Mouse (Mus musculus) gastrocnemius, adult 2 months (tissue): ENCODE measurements around the gene Rtca. TPM values are rescaled to one million over a fixed set of nuclear protein-coding genes. Genes with fewer than 3 reads are reported as not detected.

ENCODE experiments used
- DNase-seq: peaks from one replicate; pipeline ENCODE4 v3.0.0; 2022
- H3K27ac ChIP-seq: fragments of 200-600 bp; 2 replicates; pipeline ENCODE4 v1.8.1; 2022; ENCODE audit warnings: mild to moderate bottlenecking
- H3K4me3 ChIP-seq: fragments of 200-600 bp; 2 replicates; pipeline ENCODE4 v1.8.1; 2022; ENCODE audit warnings: mild to moderate bottlenecking, moderate library complexity
- CTCF ChIP-seq: fragments of 200-600 bp; IDR thresholded peaks from 2 replicates; pipeline ENCODE4 v1.8.1; 2022; ENCODE audit warnings: antibody characterized with exemption, mild to moderate bottlenecking, moderate library complexity
- intact Hi-C: fragments of 180-260 bp; cut with DNase I; formaldehyde crosslinking; loops from one replicate; pipeline ENCODE4 v1.15.1; 2025
- long read RNA-seq, 2 experiments: library from polyadenylated mRNA; stranded (forward); transcript quantifications; one replicate each; pipeline ENCODE4 v2.0.0; 2021
- total RNA-seq, 2 experiments: library from RNA; stranded (reverse); gene quantifications; 2 replicates each; pipeline ENCODE4 v1.2.3; 2021

The Rtca gene
- total RNA-seq: 10 to 100 TPM; 21.0 to 21.6 TPM
- long read RNA-seq, experiment 1, transcript Rtca-201 (11 exons, 1,594 nt): major isoform, 22 of 24 reads
- long read RNA-seq, experiment 1, partial matches to known transcripts: 1 of 24 reads
- long read RNA-seq, experiment 1, other reads (novel, unspliced or antisense): 1 of 24 reads
- long read RNA-seq, experiment 2, transcript Rtca-201 (11 exons, 1,594 nt): major isoform, 21 of 23 reads
- long read RNA-seq, experiment 2, partial matches to known transcripts: 0 of 23 reads
- long read RNA-seq, experiment 2, other reads (novel, unspliced or antisense): 2 of 23 reads

DNA sequence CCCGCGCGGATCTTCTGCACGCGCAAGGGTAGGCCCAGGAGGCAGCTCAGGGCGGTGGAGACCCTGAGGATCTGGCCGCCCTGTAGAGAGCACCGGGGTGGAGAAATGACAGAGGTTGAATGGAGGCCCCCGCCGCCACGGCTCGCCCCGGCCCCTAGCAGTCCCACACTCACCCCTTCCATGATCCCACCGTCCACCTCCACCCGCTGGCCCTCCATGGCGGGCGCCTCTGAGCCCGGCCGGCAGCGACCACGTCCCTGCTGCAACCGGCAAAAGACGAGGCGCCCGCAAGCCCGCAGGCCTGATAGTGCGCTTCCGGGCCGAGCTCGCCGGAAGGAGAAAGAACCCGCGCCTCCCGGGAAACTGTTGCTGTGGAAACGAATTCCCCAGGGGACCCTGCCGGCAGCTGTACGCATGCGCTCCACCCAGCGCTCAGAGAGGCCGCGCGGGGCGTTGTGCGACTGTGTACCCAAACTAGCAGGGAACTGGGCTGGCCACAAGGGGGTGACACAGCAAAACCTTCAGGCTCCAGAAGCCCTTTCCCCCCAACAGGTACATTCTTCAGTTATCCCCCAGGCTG lies at the start of gene Rtca:
Gene Rtca, minus strand, starts transcription at position 437 of the 580 bp plus-strand sequence.
- intact Hi-C loops: loop anchor here (5.0 kb wide), 2 partner anchors 86 to 176 kb away; partner anchors contain the start of gene Cdc14a
- Histone ChIP-seq H3K4me3 (peak within 1 kb of the TSS; percentile 74), H3K27ac (peak within 1 kb of the TSS; percentile 88)
- peak; percentile 98 for DNase-seq
- TF ChIP-seq CTCF: peak; percentile 93

DNA sequence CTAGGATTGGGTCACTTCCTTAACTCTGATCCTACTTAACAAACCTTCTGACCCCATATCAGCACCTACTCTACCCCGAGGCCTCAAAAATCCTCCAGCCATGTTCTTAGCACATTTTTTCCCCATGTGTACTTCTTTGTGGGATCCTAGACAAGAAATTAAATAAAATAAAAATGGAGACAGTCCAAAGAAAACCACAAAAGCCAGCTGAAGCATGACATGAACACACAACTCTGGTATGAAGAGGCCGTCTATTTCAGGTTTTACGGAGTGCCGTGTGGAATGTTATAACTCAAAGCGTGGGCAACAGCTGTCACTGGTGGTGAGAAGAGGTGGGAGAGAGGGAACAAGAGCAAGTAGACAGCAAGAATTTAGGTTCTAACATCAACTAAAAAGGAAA lies 43.4 kb upstream of the Rtca start:
- TF ChIP-seq CTCF: no peak
- intact Hi-C loops: no loop called here
- no peak for DNase-seq
- Histone ChIP-seq H3K4me3 (no peak overlapping the region), H3K27ac (no peak overlapping the region)

DNA sequence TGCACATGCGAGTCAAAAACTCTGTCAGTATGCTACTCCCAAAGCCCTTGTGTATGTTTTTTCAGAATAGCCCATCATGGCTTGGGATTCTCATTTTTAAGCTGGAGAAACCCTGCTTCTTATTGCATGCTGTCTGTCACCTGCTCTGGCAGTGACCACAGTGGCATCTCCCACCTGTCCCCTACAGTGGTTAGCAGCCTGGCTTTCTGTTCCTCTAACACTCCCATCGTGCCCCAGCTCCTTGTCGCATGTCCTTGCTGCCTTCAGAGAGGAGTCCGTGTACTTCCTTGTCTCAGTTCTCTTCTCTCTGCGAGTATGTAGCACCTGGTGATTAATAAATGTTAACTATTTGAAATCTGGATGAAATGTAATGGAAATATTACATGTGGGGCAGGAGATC lies 39.4 kb upstream of the Rtca start:
- no peak for TF ChIP-seq CTCF
- H3K27ac ChIP-seq: no peak overlapping the region
- no peak for DNase-seq
- intact Hi-C loops: loop anchor here (1.0 kb wide), 1 partner anchor 37 kb away; no protein-coding TSS in a partner anchor
- no peak overlapping the region for H3K4me3 ChIP-seq

GRCm38 (mm10) chr3:116542532-116542931 lies 34.5 kb upstream of the Rtca start:
- intact Hi-C loops: no loop called here
- no peak for TF ChIP-seq CTCF
- DNase-seq: no peak
- Histone ChIP-seq H3K27ac (no peak overlapping the region), H3K4me3 (no peak overlapping the region)

- no peak for TF ChIP-seq CTCF
- Histone ChIP-seq H3K27ac (no peak overlapping the region), H3K4me3 (no peak overlapping the region)
- DNase-seq: no peak
- intact Hi-C loops: no loop called here
Measured at GRCm38 (mm10) chr3:116542070-116542469, 34.1 kb upstream of the Rtca start.

DNA sequence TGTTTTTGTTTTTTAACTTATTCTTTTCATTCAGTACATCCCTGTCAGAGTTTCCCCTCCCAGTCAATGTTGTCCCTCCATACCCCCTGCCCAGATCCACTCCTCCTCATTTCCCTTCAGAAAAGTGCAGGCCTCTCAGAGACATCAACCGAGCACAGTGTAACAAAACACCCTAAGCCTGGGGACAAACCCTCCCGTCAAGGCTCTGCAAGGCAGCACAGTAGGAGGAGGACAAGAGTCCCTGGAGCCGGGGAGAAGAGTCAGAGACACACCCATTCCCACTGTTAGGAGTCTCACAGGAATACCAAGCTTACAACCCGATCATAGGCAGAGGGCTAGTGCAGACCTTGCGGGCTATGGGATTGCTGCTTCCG lies 29.2 kb upstream of the Rtca start:
- intact Hi-C loops: no loop called here
- no peak overlapping the region for H3K4me3 ChIP-seq
- H3K27ac ChIP-seq: no peak overlapping the region
- no peak for TF ChIP-seq CTCF
- no peak for DNase-seq

- intact Hi-C loops: no loop called here
- TF ChIP-seq CTCF: no peak
- no peak for DNase-seq
- Histone ChIP-seq H3K4me3 (no peak overlapping the region), H3K27ac (no peak overlapping the region)
Measured at GRCm38 (mm10) chr3:116536428-116537199, 28.6 kb upstream of the Rtca start.

DNA sequence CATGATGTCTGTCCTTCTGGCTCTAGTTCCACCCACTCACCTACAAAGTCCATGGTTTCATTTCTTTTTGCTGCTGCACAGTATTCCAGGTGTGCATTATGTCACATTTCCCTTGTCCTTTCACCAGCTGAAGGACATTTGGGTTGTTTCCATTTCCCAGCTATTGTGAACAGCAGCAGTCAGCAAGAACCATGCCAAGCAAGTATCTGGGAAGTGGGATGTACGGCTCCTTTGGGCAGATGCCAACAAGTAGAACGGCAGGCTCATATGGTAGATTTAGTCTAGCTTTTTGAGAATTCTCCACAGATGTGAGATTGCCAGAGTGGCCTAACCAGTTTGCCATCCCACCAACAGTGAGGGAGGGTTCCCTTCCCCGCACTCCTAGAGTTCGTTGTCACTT lies 22.8 kb upstream of the Rtca start:
- intact Hi-C loops: no loop called here
- TF ChIP-seq CTCF: no peak
- no peak overlapping the region for H3K4me3 ChIP-seq
- no peak overlapping the region for H3K27ac ChIP-seq
- DNase-seq: no peak

DNA sequence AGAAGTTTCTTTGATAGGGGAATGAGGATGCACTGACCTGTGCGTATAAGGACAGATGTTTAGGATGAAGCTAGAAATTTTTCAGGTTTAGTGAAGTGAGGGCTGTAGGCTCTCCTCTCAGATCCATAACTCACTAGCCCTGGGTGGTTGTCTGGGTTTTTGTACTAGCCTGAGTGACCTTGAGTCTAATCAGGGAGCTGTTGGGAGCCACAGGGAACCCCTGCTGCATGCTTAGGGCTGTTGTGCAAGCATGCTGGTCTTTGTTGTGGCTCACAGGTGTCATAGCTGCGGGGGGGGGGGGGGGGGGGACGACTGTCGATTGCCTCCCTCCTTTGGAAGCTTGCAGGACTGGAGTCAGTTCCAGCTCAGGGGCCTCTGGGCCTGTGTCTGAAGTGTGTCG lies 21.7 kb upstream of the Rtca start:
- H3K4me3 ChIP-seq: no peak overlapping the region
- TF ChIP-seq CTCF: no peak
- no peak for DNase-seq
- intact Hi-C loops: no loop called here
- no peak overlapping the region for H3K27ac ChIP-seq

DNA sequence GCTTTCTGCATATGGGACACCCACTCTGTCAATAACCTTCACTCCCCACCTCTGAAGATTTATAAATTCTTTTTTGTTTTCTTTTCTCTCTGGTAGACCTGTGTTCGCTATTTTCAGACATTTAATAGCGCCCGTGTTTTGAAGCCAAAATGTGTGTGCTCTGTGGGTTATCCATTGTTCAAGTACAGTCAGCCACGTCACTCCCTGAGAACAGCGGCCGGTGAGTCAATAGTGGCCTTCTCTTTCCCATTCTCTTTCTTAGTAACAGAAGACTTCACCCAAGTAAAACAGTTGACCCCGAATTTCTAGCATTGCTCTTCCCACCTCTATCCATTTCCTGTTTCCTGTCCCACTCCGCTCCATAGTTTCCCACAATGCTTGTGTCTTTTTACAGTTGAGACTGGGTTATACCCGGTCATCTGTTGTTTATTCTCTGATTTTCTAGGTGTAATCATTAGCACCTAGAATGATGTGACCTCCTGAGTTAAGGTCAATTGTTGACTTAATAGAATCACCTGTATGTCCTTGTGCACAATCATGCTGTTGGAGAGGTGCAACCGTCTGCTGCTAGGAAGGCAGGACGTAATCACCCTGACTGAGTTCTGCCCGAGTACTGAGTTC lies 12.2 kb upstream of the Rtca start:
- no peak overlapping the region for H3K27ac ChIP-seq
- no peak for DNase-seq
- intact Hi-C loops: no loop called here
- TF ChIP-seq CTCF: no peak
- no peak overlapping the region for H3K4me3 ChIP-seq

DNA sequence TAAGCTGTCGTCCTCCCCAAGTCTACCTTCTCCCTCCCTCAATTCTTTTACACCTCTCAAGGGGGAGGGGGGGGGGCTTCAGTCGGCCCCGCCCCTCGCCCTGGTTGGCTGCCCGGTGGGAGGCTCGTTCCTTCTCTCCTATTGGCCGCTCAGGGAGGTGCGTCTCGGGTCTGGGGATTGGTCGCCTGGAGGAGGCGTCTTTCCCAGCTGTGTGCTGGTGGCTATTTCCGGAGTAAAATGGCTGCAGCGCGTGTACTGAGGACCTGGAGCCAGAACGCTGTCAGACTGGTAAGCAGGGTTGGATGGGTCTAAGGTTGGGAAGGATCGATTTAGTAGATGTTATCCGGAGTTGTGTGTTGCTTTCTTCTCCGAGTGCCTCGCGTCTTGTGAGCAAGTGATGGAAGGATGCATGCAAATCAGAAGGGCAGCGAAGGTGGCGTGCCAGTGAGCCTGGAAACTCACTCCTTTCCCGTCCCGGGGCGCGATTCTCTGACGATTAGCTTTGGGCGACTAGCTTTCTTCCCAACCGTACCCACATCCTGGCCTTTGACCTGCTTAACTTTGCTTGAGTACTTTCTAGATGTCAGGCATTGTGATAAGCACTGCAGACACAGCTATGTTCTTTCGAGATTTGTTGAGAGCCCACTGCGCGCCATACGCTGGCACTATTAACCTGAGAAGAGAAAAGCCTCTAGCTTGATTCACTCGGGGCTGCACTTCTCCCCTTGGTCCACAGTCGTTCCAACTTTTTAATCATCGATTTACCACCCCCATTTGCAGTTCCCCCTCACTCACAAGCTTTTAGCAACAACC lies 5.1 kb upstream of the Rtca start, which contains the start of gene Dbt:
Gene Dbt, plus strand, starts transcription at position 167 of the 813 bp plus-strand sequence.
- Histone ChIP-seq H3K4me3 (peak within 1 kb of the TSS; percentile 72), H3K27ac (peak within 1 kb of the TSS; percentile 95)
- intact Hi-C loops: loop anchor here (2.0 to 10.0 kb wide), 4 partner anchors 49 to 320 kb away; partner anchors contain the start of genes Lrrc39 and Sass6
- peak; percentile 95 for DNase-seq
- no peak for TF ChIP-seq CTCF
